ENCODE assay signal across 8 mouse cellular contexts in the genomic region with DNA sequence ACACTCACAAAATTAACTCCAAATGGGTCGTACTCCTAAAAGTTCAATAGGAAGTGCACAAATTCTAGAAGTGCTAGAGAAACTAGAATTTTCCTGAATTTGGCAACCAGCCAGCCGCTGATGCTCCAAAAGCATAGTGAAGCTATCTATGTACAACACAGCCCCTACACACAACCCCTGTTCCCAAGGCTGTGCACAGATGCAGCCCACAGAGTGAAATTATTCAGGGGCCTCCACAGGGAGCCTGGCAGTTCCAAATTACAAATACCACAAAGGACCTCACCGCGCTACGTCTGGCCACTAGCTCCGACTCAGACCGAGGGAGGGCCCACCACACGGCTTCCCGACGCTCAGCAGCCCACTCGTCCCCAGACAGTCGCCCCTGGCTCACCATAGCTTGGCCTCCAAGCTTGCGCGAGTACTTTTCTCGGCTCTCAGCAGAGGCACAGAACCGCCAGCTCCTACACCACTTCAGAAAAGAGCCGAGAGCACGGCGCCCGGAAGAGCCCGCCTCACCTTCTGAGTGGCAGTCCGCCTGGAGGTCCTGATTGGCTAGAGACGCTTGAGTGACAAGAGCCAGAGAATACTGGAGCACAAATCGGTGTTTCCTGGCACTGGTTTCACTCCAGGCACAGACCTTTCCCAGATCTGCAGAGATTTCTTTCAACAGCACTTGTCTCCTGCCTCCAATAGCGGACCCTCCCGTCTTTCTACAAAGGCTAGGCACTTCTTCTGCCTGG. TPM values are rescaled to one million over a fixed set of nuclear protein-coding genes. Genes with fewer than 3 reads are reported as not detected.
A peak's percentile ranks its signal among the peaks of the same experiment; 100 is the strongest.
DNase-seq lines count a peak whose midpoint lies in the region; ATAC-seq lines count a peak whose summit lies in the region.

No protein-coding gene starts in this region.

- peak overlapping the region; percentile 71 for H3K4me3 ChIP-seq in intestine, embryonic 14.5 days (ENCODE audit: low read depth, low read length)

- peak; percentile 92 for DNase-seq in adrenal gland, adult 2 months
- peak; percentile 95 for DNase-seq in embryo, embryonic 10.5 days (ENCODE audit: low spot score)
- DNase-seq in gastrocnemius, postnatal 36 days, result peak; percentile 80 to 84
- peak; percentile 91 for DNase-seq in intestine, embryonic 14.5 days (ENCODE audit: low spot score)
- peak; percentile 91 to 93 for DNase-seq in left cerebral cortex, postnatal 10 days (ENCODE audit: extremely low spot score in 1 of 2, low spot score in 2 of 2)
- DNase-seq in right cerebral cortex, postnatal 10 days (ENCODE audit: low spot score in 2 of 2), result peak; percentile 96 to 97
- peak; percentile 89 for DNase-seq in urinary bladder, postnatal 14 days (ENCODE audit: low spot score)

- H3K4me2 ChIP-seq in intestine, embryonic 14.5 days (ENCODE audit: low read length), result peak overlapping the region; percentile 56

- H3K4me1 ChIP-seq in intestine, embryonic 14.5 days (replicated peaks; ENCODE audit: control insufficient read depth, insufficient read depth, low read length), result peaks cover 6% of the 10 kb centered on the region

- peak; percentile 96 for ATAC-seq in intestine, embryonic 14.5 days (replicated peaks; ENCODE audit: low FRiP score, low TSS enrichment, low read depth)
- ATAC-seq in megakaryocyte progenitor cell, adult 5-6 weeks (replicated peaks; ENCODE audit: poor library complexity), result peak; percentile 97

- H3K9ac ChIP-seq in intestine, embryonic 14.5 days (ENCODE audit: low read length), result peak overlapping the region; percentile 85

- intact Hi-C loops in gastrocnemius, postnatal 36 days (cut with DNase I), result no loop called here
- intact Hi-C loops in left cerebral cortex, postnatal 10 days (cut with DNase I), result no loop called here

- no peaks in the 10 kb centered on the region for H3K36me3 ChIP-seq in intestine, embryonic 14.5 days (ENCODE audit: control insufficient read depth, insufficient read depth, low read length)

- peak overlapping the region; percentile 91 for H3K27ac ChIP-seq in intestine, embryonic 14.5 days (ENCODE audit: low read depth)

- under 1% methylated on average over 26 of the region's 26 CpGs for WGBS in intestine, embryonic 14.5 days

- H3K9me3 ChIP-seq in intestine, embryonic 14.5 days (ENCODE audit: control insufficient read depth, low read length), result peaks cover 11% of the 10 kb centered on the region; the same call in 1 of the 2 replicates

- no peaks in the 10 kb centered on the region for H3K27me3 ChIP-seq in intestine, embryonic 14.5 days (replicated peaks; ENCODE audit: control insufficient read depth, insufficient read depth, low read length)

RNA-seq across cellular contexts. Expression of gene Gm9495, which starts 58.1 kb away (rescaled TPM):
- not detected for total RNA-seq in adrenal gland, adult 2 months (2021)
- not detected in 2 replicates for polyA plus RNA-seq in adrenal gland, adult 2 months (2012; rRNA removed)
- total RNA-seq in gastrocnemius, postnatal 36 days (2021), result not detected
- not detected in 2 replicates for polyA plus RNA-seq in intestine, embryonic 14.5 days (2014; fragmentation: Nextera tagmentation; extraction: Ambion mirVana)
- total RNA-seq in left cerebral cortex, postnatal 10 days (2021), result under 1 TPM; 0.13 to 0.22 TPM
- not detected in 2 replicates for total RNA-seq in megakaryocyte progenitor cell, adult 5-6 weeks (2015)
- not detected in 2 replicates for total RNA-seq in megakaryocyte progenitor cell, adult 5-6 weeks (2017)

Comparison
In these comparisons a context has a peak if more than half of its experiments do, and no peak if none do; other contexts are left out.
1. Peak in every context shown above with its lines: DNase-seq, ATAC-seq, H3K4me3 ChIP-seq and H3K27ac ChIP-seq.